Mouse (Mus musculus) liver, embryonic 14.5 days (tissue): ENCODE results near the gene Rnf5. TPM values are rescaled to one million over a fixed set of nuclear protein-coding genes. Genes with fewer than 3 reads are reported as not detected.

Experiments used
- ATAC-seq: fragments of 200-750 bp; cut with Nextera tagmentation; 2 replicates; pipeline ENCODE4 v1.8.0; 2017; ENCODE audit warnings: moderate number of reproducible peaks, mild to moderate bottlenecking, moderate library complexity; ENCODE audit not compliant: insufficient read depth
- DNase-seq, 3 experiments: peaks; one replicate each; pipeline ENCODE4 v3.0.0-alpha.2; 2012 to 2013; ENCODE audit warnings: low read depth in 3 of 3, low spot score in 3 of 3
- H3K27ac ChIP-seq: fragments of 300-500 bp; sonication (generic); 2 replicates; pipeline ENCODE4 v1.5.1; 2014; ENCODE audit warnings: moderate library complexity, mild to moderate bottlenecking, control low read depth, inconsistent platforms
- H3K27me3 ChIP-seq: fragments of 300-500 bp; sonication (generic); 2 replicates; pipeline ENCODE4 v1.6.1; 2014; ENCODE audit warnings: mild to moderate bottlenecking, low read length, moderate library complexity; ENCODE audit not compliant: control insufficient read depth, insufficient read depth
- H3K36me3 ChIP-seq: fragments of 300-500 bp; sonication (generic); replicated peaks from 2 replicates; pipeline ENCODE4 v1.6.1; 2014; ENCODE audit warnings: low read depth; ENCODE audit not compliant: control insufficient read depth, insufficient read depth
- H3K4me1 ChIP-seq, 2 experiments: fragments of 200-500 bp in 1 of 2; fragments of 300-500 bp in 1 of 2; sonication (generic) in 1 of 2; replicated peaks; 2 replicates each; pipeline ENCODE4 v1.6.1; 2012 to 2014; ENCODE audit warnings: antibody characterized with exemption in 1 of 2, inconsistent platforms in 1 of 2, low read length in 1 of 2; ENCODE audit not compliant: control insufficient read depth in 2 of 2, insufficient read depth in 2 of 2
- H3K4me2 ChIP-seq: fragments of 300-500 bp; sonication (generic); 2 replicates; pipeline ENCODE4 v1.6.1; 2014; ENCODE audit warnings: low read depth, mild to moderate bottlenecking, control low read depth, moderate library complexity
- H3K4me3 ChIP-seq, 2 experiments: fragments of 200-500 bp in 1 of 2; fragments of 300-500 bp in 1 of 2; sonication (generic) in 1 of 2; 2 replicates each; pipeline ENCODE4 v1.5.1; 2012 to 2014; ENCODE audit warnings: low read depth in 2 of 2, low read length in 2 of 2, mild to moderate bottlenecking in 2 of 2, control low read depth in 1 of 2, inconsistent platforms in 1 of 2, moderate library complexity in 1 of 2; ENCODE audit not compliant: insufficient read depth in 1 of 2
- H3K9ac ChIP-seq: fragments of 300-500 bp; sonication (generic); replicated peaks from 2 replicates; pipeline ENCODE4 v1.6.1; 2014; ENCODE audit warnings: mild to moderate bottlenecking, control low read depth, moderate library complexity
- H3K9me3 ChIP-seq: fragments of 300-500 bp; sonication (generic); 2 replicates; pipeline ENCODE4 v1.6.1; 2016; ENCODE audit warnings: low read length, mixed read lengths; ENCODE audit not compliant: control insufficient read depth
- CTCF ChIP-seq: IDR thresholded peaks from 2 replicates; pipeline ENCODE4 v1.5.1; 2016; ENCODE audit warnings: antibody characterized with exemption, low read depth, control low read depth
- EP300 ChIP-seq: IDR thresholded peaks from 2 replicates; pipeline ENCODE4 v1.6.1; 2016; ENCODE audit warnings: antibody characterized with exemption, low read depth
- WGBS: fragments of 180-500 bp; shearing (Covaris S2); extraction: QIAGEN DNeasy Blood & Tissue Kit; methylation state at CpG from one replicate; pipeline ENCODE4 v1.1.7; 2014; ENCODE audit not compliant: insufficient replicate concordance; 5-methylcytosine and 5-hydroxymethylcytosine counted together
- polyA plus RNA-seq, 2 experiments: library from polyadenylated mRNA; depleted of rRNA in 1 of 2; stranded (reverse) in 1 of 2; unstranded in 1 of 2; fragments of >200 nt; fragmentation: Nextera tagmentation in 1 of 2; extraction: Ambion mirVana in 1 of 2; gene quantifications; 2 replicates each; pipeline versions ENCODE4 v1.2.1 to v1.2.3; 2012 to 2014

Gene Rnf5
- polyA plus RNA-seq, 2 experiments = 51.5 to 59.6 TPM

DNA sequence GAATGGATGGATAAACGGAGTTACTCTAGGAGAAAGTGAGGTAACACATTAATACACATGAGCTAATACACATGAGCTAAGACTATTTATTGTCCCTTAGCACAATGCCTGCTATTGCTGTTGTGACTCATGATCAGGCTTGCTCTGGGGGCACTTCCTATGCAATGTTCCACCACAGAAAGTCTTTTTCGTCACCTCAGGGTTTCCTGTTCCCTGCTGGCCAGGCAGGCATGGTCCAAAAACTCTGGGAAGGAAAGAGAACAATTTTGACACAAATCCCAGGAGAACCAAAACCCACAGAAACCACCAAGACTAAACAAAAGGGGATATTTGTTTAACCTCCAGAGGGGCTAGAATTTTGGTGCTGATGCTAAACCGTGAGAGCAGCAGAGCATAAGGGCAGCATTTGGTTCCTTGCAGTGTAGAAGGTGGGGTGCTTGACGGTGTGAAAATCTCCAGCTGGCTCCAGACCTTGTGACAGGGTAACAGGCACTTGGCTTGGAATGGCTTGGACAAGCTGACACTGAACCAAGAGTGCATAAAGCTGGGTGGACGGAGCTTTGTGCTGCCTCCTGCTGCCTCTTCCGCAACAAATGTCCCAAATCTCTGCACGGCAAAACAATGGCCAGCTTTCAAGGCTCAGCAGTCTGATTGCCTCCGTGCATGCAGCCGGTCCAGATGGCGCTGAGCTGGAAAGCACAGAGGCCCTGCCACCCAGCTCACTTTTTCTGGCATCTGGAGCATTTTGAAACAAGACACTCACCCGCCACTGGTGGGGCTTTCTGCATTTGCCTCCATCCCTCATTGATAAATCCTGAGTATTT lies 37.5 kb upstream of the Rnf5 start:
- DNase-seq = no peak
- no peak overlapping the region for H3K4me2 ChIP-seq
- no peak overlapping the region for H3K4me3 ChIP-seq
- no peaks in the 10 kb centered on the region; the same call in 1 of the 2 replicates for H3K27me3 ChIP-seq
- ATAC-seq = no peak
- no peak for TF ChIP-seq EP300
- no peak for TF ChIP-seq CTCF
- no peaks in the 10 kb centered on the region for H3K36me3 ChIP-seq
- no peaks in the 10 kb centered on the region for H3K9me3 ChIP-seq
- no peak overlapping the region for H3K9ac ChIP-seq
- no peak overlapping the region for H3K27ac ChIP-seq
- 33% methylated on average over 11 of the region's 11 CpGs for WGBS
- peaks cover 6 to 12% of the 10 kb centered on the region in 2 experiments for H3K4me1 ChIP-seq

DNA sequence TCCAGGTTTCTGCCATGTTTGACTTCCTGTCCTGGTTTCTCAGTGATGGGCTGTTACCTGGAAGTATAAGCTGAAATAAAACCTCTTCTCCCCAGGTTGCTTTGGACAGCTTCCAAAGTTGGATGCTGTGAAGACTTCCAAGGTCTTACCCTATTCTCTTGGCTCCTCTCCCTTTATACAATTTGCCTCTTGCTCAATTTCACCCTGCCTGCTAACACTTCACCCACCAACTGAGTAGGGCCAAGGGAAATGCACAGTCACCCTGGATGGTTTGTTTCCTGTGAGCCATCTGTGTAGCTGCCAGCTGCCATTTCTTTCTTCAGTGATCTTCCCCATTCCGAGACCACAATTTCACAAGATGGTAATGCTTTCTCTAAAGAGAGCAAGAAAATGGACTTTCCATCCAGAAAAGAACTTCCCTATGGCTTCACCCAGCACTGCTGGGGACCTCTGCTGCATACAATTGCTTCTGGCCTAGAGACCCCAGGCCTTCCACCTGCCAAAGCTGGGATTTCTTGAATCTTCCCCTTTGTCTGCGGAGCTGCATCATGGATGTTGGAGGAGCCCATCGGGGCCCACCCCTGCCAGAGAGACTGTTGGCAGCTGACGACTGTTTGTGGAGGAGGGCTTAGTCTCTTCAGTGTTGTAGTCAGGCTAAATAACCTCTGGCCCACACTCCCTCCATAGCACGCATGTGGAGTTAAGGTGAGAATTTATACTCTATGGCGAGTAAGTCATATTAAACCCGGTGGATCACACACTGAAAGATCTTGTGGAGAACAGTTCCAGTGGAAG lies 36.2 kb upstream of the Rnf5 start:
- no peak for TF ChIP-seq EP300
- no peak for TF ChIP-seq CTCF
- Histone ChIP-seq H3K4me1 (0 out of 4 replicates have a peak, but pooled peaks cover 0 to 3% of the 10 kb centered on the region in 2 experiments), H3K4me3 (no peak overlapping the region), H3K27me3 (no peaks in the 10 kb centered on the region; the same call in 1 of the 2 replicates), H3K9ac (no peak overlapping the region), H3K36me3 (no peaks in the 10 kb centered on the region), H3K4me2 (no peak overlapping the region), H3K27ac (no peak overlapping the region), H3K9me3 (no peaks in the 10 kb centered on the region)
- 63% methylated on average over 7 of the region's 7 CpGs for WGBS
- peak in 1 of 3 experiments; percentile 19 for DNase-seq
- no peak for ATAC-seq

GRCm38 (mm10) chr17:34637459-34637858 lies 34.0 kb upstream of the Rnf5 start:
- no peak overlapping the region for H3K9ac ChIP-seq
- H3K9me3 ChIP-seq = no peaks in the 10 kb centered on the region
- 50% methylated on average over 3 of the region's 3 CpGs for whole genome bisulfite sequencing
- H3K27ac ChIP-seq = no peak overlapping the region
- H3K36me3 ChIP-seq = no peaks in the 10 kb centered on the region
- H3K4me2 ChIP-seq = no peak overlapping the region
- DNase-seq (no peak), ATAC-seq (no peak)
- TF ChIP-seq EP300 = no peak
- no peak overlapping the region for H3K4me3 ChIP-seq
- H3K4me1 ChIP-seq = no peaks in the 10 kb centered on the region
- H3K27me3 ChIP-seq = peaks cover 5% of the 10 kb centered on the region

DNA sequence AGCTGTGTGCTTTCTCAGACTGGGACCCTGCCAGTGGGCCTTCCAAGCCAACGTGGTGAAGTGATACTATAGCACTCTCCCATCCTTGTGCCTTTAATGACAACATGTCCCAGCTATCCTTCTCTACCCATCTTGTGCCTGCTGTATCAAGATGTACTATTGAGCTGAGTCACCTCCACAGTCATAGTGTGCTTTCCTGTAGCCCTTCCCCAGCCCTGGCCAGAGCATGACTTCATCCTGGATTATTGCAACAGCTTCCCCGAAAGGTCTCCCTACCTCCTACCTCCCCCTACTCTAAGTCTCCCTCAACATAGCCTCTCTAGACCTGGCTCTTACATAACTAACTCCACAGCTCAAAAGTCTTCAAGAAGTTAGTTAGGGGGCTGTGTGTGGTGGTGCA lies 32.2 kb upstream of the Rnf5 start:
- no peak for ATAC-seq
- H3K9me3 ChIP-seq = no peaks in the 10 kb centered on the region
- H3K4me1 ChIP-seq = peaks cover 0 to 4% of the 10 kb centered on the region in 2 experiments; a peak in 1 of 4 replicates
- no peak for DNase-seq
- no peak overlapping the region for H3K27ac ChIP-seq
- H3K9ac ChIP-seq = no peak overlapping the region
- peaks cover 23% of the 10 kb centered on the region for H3K27me3 ChIP-seq
- H3K4me2 ChIP-seq = no peak overlapping the region
- 37% methylated on average over 2 of the region's 2 CpGs for WGBS
- no peak overlapping the region for H3K4me3 ChIP-seq
- TF ChIP-seq EP300 = no peak
- no peak for TF ChIP-seq CTCF
- H3K36me3 ChIP-seq = no peaks in the 10 kb centered on the region

DNA sequence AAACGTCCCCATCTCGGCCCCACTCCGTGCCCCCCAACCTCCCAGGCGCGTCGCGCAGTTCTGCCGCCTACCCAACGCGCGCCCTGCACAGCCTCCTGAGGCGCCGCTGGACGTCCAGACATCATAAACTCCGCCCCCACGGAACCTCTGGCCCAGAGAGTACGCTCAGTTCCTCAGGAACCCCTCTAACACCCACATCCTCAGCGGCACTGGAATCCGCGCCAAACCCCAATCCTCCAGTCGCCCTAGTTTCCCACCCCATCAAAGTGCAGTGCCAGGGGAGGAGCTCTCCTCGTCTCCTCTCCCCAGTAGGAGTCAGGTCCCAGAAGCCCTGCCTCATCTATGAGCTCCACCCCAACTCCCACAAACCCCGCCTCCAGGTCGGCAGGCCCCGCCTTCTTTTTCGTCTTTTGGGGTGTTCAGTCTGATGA lies 28.8 kb upstream of the Rnf5 start:
- Histone ChIP-seq H3K27me3 (peaks cover 51% of the 10 kb centered on the region), H3K36me3 (no peaks in the 10 kb centered on the region), H3K4me1 (peaks cover 0 to 4% of the 10 kb centered on the region in 2 experiments; a peak in 2 of 4 replicates), H3K9me3 (no peaks in the 10 kb centered on the region), H3K9ac (no peak overlapping the region), H3K4me2 (peak overlapping the region; percentile 60), H3K4me3 (peak overlapping the region; percentile 4 to 32; a peak in 2 of 4 replicates), H3K27ac (no peak overlapping the region)
- ATAC-seq = peak; percentile 40; the same call in 1 of the 2 replicates
- 0% methylated on average over 26 of the region's 26 CpGs for WGBS
- DNase-seq = peak; percentile 42 to 49 (median 44)
- TF ChIP-seq EP300 = no peak
